Mouse (Mus musculus) right cerebral cortex, postnatal 25 days (tissue): Measurements from ENCODE around the gene Hal.

Source experiments
- DNase-seq: peaks from one replicate; pipeline ENCODE4 v3.0.0; 2022

The Hal gene

DNA sequence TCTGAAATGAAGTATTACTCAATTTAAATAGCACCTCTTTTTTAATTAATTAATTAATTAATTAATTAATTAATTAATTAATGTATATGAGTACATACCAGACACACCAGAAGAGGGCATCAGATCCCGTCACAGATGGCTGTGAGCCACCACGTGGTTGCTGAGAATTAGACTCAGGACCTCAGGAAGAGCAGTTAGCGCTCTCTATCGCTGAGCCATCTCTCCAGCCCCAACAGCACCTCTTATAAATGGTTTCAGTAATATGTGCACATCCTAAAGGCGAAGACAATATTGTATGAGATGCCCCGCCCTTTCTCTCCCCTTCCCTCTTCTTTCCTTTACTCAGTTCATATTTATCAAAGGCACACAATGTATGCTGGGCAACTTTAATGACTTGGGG is 80.1 kb downstream of the Hal start:
- DNase-seq = no peak
